Mouse (Mus musculus): ENCODE measurements around the gene 1700017D01Rik.
"Not testable (repeated sequence)": the region's sequence is repeated elsewhere in the genome, so short reads cannot be mapped to it uniquely, and the experiment has no call there.

Gene 1700017D01Rik

GRCm38 (mm10) chr19:11130776-11131175 lies at the start of gene 1700017D01Rik:
TSS of gene 1700017D01Rik (minus strand) at chr19:11130876.
- DNase-seq (ENCODE audit: low spot score in 2 of 2): not testable (repeated sequence)

- no peak for DNase-seq (ENCODE audit: low spot score in 2 of 2)
Observed at GRCm38 (mm10) chr19:11177464-11177863, 46.8 kb upstream of the 1700017D01Rik start.

GRCm38 (mm10) chr19:11165172-11165571 lies 34.5 kb upstream of the 1700017D01Rik start, which contains the start of gene 1700025F22Rik:
TSS of gene 1700025F22Rik (minus strand) at chr19:11165320.
- peak; percentile 62 to 66 for DNase-seq (ENCODE audit: low spot score in 2 of 2)

- DNase-seq (ENCODE audit: low spot score in 2 of 2): not testable (repeated sequence)
Observed at GRCm38 (mm10) chr19:11157890-11158289, 27.2 kb upstream of the 1700017D01Rik start.

GRCm38 (mm10) chr19:11135336-11135735 lies 4.7 kb upstream of the 1700017D01Rik start:
- DNase-seq (ENCODE audit: low spot score in 2 of 2): no peak

GRCm38 (mm10) chr19:11134852-11135251 lies 4.2 kb upstream of the 1700017D01Rik start:
- no peak for DNase-seq (ENCODE audit: low spot score in 2 of 2)

- no peak for DNase-seq (ENCODE audit: low spot score in 2 of 2)
Observed at GRCm38 (mm10) chr19:11129702-11130101, 974 bp downstream of the 1700017D01Rik start.

GRCm38 (mm10) chr19:11121016-11121420 lies 9.7 kb downstream of the 1700017D01Rik start:
- DNase-seq (ENCODE audit: low spot score in 2 of 2): peak; percentile 32 to 35

GRCm38 (mm10) chr19:11119338-11119737 lies 11.3 kb downstream of the 1700017D01Rik start:
- peak in 1 of 2 experiments; percentile 20 for DNase-seq (ENCODE audit: low spot score in 2 of 2)

GRCm38 (mm10) chr19:11107746-11108145 lies 22.9 kb downstream of the 1700017D01Rik start:
- DNase-seq (ENCODE audit: low spot score in 2 of 2): peak; percentile 34 to 63

GRCm38 (mm10) chr19:11101880-11102279 lies 28.8 kb downstream of the 1700017D01Rik start:
- DNase-seq (ENCODE audit: low spot score in 2 of 2): no peak

- no peak for DNase-seq (ENCODE audit: low spot score in 2 of 2)
Observed at GRCm38 (mm10) chr19:11098401-11098800, 32.3 kb downstream of the 1700017D01Rik start.

GRCm38 (mm10) chr19:11092131-11092530 lies 38.5 kb downstream of the 1700017D01Rik start:
- DNase-seq (ENCODE audit: low spot score in 2 of 2): peak in 1 of 2 experiments; percentile 6

- no peak for DNase-seq (ENCODE audit: low spot score in 2 of 2)
Observed at GRCm38 (mm10) chr19:11080934-11081333, 49.7 kb downstream of the 1700017D01Rik start, which contains the start of gene Ms4a8a. TSS of gene Ms4a8a (minus strand) at chr19:11081102.

GRCm38 (mm10) chr19:11070364-11070763 lies 60.3 kb downstream of the 1700017D01Rik start:
- no peak for DNase-seq (ENCODE audit: low spot score in 2 of 2)

GRCm38 (mm10) chr19:11065202-11065875 lies 65.3 kb downstream of the 1700017D01Rik start:
- peak; percentile 44 to 50 for DNase-seq (ENCODE audit: low spot score in 2 of 2)

GRCm38 (mm10) chr19:11060900-11061299 lies 69.8 kb downstream of the 1700017D01Rik start:
- no peak for DNase-seq (ENCODE audit: low spot score in 2 of 2)

- no peak for DNase-seq (ENCODE audit: low spot score in 2 of 2)
Observed at GRCm38 (mm10) chr19:11059967-11060366, 70.7 kb downstream of the 1700017D01Rik start.

- peak in 1 of 2 experiments; percentile 33 for DNase-seq (ENCODE audit: low spot score in 2 of 2)
Observed at GRCm38 (mm10) chr19:11055700-11056099, 75.0 kb downstream of the 1700017D01Rik start.

- no peak for DNase-seq (ENCODE audit: low spot score in 2 of 2)
Observed at GRCm38 (mm10) chr19:11053277-11053676, 77.4 kb downstream of the 1700017D01Rik start.

GRCm38 (mm10) chr19:11052877-11053276 lies 77.8 kb downstream of the 1700017D01Rik start:
- peak; percentile 41 to 71 for DNase-seq (ENCODE audit: low spot score in 2 of 2)

GRCm38 (mm10) chr19:11050286-11050685 lies 80.4 kb downstream of the 1700017D01Rik start:
- DNase-seq (ENCODE audit: low spot score in 2 of 2): peak; percentile 29 to 56

GRCm38 (mm10) chr19:11049426-11049825 lies 81.2 kb downstream of the 1700017D01Rik start:
- no peak for DNase-seq (ENCODE audit: low spot score in 2 of 2)

Measured in natural killer cell, adult 2 months (primary cell).